Mouse (Mus musculus): Measurements from ENCODE around the gene Cacna2d3.

Cacna2d3 gene

DNA sequence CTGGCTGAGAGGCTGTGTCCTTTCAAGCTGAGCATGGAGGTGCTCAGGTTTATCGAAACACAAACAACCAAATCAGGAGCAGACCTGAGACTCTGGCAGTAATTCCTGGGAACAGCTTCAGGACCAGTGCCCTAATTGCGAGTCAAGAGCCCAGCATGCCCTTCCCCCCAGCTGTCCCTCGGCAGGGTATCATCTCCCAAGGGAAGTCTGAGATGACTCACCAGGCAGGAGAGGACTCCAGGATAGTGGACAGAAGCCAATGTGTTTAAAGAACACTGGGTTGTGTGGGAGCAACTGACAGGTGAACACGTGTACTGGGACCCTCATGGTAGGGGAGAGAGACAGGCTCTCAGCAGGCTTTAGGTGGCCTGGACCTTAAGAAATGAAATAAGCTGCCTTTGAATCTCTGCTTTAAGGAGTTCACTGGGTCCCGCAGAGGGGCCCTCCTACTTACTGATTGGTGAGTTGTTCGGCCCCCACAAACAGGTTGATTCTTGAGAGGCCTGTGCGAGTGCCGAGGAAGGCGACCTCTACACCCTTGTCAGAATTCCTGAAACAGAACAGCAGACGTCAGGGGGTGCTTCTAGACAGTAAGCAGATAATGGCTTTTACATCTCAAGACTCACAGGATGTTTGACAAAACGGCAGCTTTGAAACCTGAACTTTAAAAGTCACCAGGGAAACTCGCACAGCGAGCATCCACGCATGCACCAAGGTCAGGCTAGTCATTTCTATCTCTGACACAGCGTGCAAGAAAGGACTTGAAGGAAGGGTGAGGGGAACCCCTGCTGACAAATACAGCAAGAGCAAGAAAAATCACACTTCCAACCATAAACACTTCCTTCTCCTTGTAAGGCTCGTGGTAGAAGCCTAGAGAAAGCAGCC is 669.5 kb downstream of the Cacna2d3 start:
- no peak for DNase-seq

DNA sequence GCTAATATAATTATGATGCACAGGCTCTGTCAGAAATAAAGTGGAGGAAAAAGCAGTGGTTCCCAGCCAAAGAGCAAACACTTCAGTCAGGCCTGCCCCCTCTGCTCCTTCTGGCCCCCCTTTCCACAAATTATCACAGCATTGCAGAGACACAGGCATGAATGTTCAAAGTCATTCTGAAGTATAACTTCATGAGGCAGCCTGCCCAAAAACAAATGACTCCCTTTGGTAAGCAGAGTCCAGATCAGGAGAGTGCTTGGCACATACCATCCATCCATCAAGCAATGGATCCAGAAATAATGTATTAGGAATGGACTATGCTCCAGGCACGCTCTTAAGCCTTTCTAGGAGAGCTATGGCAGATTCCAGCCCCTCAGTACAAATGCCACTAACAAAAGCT is 679.3 kb downstream of the Cacna2d3 start:
- no peak for DNase-seq

GRCm38 (mm10) chr14:29041498-29041897 is 680.2 kb downstream of the Cacna2d3 start:
- DNase-seq: no peak

DNA sequence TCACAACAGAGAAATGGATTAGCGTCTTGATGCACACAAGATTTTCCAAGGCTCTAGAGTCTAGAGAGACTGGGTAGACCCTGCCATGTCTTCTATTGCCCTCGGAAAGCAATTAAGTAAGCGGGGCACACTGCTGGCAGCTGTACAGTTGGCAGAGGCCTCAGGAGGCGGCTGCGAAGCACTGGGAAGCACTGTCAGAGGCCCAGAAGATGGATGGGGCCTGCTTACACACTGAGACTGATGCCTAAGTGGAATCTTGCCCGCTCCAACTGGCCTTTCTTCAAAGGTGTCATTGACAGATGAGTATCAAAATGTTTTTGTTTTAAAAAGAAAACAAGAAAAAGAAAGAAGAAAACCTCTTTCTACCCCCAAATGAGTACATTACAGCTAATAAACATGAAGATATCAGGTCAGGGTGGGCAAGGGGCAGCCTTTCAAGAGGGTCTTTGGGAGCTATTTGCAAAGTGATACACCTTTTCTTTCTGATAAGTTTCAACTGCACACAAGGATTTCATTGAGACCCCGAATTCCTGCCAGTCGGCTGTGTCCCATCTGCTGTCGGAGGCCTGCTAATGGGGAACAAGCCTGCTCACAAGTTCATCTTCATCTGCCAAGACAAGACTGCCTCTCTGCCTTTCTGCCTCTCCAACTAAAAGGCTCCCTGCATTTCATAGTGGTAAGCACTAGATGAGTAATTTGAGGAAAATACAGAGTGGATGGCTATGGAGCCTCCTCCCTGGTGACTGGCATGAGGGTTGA is 680.9 kb downstream of the Cacna2d3 start:
- DNase-seq: no peak

- DNase-seq: no peak
Observed at GRCm38 (mm10) chr14:29038246-29038645, 683.4 kb downstream of the Cacna2d3 start.

GRCm38 (mm10) chr14:29031858-29032395 is 689.7 kb downstream of the Cacna2d3 start:
- no peak for DNase-seq

GRCm38 (mm10) chr14:29030519-29030918 is 691.1 kb downstream of the Cacna2d3 start:
- no peak for DNase-seq

DNA sequence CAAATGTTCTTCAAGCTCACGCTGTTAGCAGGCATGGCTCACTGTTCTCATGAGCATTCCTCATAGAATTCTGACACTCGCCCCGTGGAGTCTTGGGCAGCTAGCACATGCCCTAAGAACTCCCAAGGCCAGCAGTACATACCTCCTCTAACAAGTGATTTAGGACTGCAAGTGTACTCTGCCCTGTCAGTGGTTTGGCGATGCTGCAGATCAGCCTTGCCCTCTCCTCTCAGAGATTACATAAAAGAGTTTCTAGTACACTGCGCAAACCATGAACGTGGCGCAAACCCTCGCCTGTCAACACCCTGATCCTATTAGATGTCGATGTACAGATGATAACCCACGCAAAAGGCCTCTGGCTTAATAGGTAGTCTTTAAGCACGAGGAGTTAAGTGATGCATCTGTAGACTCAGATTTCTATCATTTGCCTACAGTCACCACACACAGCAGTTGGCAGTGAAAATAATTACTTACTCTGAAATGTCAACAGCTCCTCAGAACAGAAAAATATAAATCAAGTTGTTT is 691.7 kb downstream of the Cacna2d3 start:
- DNase-seq: no peak

DNA sequence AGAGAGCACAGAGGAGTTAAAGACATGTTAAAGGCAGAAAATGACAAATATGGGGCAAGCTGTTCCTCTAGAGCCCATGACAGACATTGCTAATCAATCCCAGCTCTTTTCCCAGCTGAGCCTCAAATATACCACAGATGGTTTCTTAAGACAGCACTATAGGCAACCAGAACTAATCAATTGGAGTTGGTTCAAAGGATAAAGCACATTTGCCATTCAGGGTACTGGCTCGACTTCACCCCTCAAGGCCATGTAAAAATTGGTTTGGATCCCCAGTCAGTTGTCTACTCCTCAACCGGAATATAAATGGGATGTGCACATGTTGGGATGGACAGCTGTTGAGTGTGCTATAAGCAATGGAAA is 692.6 kb downstream of the Cacna2d3 start:
- DNase-seq: no peak

- no peak for DNase-seq
Observed at GRCm38 (mm10) chr14:29028391-29029106, 693.1 kb downstream of the Cacna2d3 start.

DNA sequence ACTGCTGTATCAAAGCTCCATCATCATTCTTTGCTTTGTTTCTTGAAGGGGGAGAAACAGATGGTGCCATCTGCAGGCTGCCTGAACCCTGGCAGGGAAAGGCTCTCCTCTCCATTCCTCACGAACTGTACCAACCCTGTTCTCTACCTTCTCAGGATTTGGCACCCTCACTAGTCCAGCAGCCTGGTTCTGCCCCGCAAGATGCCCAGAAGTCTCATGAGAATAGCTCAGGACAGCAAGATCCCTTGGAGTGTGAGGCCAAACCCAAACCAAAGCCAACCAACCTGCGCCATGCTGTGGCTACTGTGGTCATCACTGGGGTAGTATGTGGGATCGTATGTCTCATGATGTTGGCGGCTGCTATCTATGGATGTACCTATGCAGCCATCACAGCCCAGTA is 694.4 kb downstream of the Cacna2d3 start:
- DNase-seq: no peak

DNA sequence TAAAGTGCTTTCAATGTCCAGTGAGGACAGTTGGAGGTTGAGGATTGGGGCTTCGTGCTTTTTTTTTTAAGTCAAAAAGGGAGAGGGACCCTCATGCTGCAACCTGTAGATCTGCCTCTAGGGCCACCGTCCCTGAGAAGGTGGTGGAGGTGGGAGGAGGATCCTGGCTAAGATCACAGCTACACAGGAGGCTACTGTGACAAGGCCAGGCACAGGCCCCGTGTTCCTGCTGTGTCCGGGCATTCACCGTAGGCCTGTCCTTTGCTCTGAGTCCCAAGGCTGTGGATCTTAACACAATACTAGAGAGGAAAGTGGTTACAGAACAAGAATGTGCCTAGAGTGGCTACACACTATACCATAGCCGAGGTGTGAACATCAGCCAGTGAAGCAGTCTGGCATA is 696.3 kb downstream of the Cacna2d3 start:
- DNase-seq: no peak

DNA sequence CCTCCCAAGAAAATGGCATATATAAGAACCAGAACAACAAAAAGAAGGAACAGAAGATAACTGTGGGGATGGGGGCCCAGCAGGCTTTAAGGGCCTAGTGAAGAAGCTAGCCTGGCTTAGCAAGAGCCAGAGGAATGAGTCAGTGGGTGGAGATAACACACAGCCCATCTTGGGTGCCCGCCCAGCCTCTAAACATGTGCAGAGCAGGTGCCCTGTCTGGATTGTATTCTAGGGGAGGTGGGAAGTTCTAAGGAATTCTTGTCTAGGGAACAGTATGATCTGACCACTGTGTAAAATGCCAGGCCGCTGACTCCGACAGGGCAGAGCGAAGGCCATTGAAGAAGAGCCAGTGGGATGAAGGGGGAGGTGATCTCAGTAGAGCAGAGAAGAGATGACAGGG is 698.4 kb downstream of the Cacna2d3 start:
- no peak for DNase-seq

GRCm38 (mm10) chr14:29021295-29021694 is 700.4 kb downstream of the Cacna2d3 start:
- DNase-seq: no peak

DNA sequence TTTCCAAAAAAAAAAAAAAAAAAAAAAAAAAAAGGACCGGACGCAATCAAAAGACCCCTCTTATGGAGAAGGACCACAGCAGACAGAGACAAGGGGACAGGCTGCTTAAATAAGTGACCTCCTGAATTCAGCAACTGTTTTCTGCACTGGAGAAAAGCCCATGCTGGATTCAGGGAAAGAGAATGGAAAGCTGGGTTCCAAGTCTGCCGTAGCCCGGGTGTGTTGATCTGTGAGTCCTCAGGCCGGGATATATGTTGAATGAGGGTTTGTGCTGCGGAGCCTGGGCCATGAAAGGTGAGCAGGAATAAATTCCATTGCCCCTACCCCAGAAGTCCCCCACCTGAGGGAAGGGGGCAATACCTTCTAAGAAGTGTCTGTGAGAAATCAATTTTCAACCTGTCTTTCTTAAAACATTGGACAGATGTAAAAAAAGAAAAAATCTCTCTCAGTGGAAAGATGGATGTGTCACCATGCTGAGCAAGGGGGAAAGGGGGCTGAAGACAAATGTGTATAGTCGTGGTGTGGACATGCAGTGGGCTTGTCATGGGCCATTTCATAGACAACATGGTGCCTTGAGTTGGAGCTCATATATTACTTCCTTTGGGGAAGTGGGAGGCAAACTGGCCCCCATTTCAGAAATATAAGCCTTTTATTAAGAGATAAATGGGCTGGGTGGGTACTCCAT is 703.2 kb downstream of the Cacna2d3 start:
- DNase-seq: no peak

DNA sequence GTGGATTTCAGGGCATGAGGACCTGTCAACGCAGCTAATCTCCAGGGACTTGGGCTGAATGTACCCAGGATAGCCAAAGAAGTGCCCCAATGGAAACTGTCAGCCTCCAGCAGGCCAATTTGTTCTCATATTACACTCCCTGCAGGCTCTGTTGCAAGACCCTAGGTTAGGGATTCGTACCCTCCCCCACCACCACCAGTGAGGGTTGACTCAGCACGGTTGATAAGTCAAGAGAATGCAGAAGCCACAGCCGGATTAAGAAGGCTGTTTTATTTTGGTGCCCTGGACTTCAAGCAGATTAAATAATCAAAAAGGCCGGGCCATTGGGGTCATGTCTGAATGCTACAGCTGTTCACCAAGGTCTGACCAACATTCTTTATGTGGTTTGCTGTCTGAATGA is 703.8 kb downstream of the Cacna2d3 start, which contains the start of gene Lrtm1:
Lrtm1 (plus strand) TSS at position 326 of the 400 bp plus-strand sequence.
- no peak for DNase-seq

DNA sequence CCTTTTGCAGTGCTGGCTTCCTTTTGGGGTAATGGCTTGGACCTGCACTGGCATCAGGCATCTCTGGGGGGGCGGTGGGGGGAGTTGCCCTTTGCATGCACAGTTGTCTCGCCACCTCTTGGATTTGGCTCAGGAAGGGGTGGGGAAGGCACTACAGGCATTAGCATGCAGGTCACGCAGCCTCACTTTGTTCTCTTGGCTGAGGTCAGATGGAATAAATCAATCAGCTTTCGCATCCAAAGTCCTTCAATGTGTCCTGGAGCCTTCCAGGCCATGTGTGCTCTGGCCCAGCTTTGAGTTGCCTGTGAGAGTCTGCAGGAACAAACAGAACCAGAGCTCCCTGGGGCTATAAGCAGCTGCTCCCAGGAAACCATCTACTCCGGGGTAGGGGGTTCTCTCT is 705.8 kb downstream of the Cacna2d3 start:
- DNase-seq: no peak

GRCm38 (mm10) chr14:29014680-29015079 is 707.0 kb downstream of the Cacna2d3 start:
- no peak for DNase-seq

DNA sequence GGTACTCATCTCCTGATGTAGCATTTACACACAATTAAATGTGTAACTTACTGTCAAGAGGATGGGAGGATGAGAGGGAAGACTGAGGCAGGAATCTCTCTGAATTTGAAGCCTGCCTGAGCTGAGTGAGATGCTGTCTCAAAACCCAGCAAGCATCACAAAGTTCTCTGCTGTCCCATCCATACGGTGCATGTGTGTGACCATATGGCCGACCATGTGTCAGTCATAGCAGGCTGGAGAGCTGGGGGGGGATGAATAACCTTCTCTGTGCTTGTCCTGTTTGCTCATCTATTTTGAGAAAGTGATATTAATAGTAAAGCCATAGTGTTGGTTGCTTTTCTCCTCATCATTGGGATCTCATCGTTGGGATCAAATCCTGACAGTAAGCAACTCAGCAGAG is 708.5 kb downstream of the Cacna2d3 start:
- no peak for DNase-seq

GRCm38 (mm10) chr14:29009644-29010043 is 712.0 kb downstream of the Cacna2d3 start:
- DNase-seq: no peak

GRCm38 (mm10) chr14:29005228-29005840 is 716.3 kb downstream of the Cacna2d3 start:
- no peak for DNase-seq

GRCm38 (mm10) chr14:28996569-28996968 is 725.1 kb downstream of the Cacna2d3 start:
- DNase-seq: no peak

Measured in lung, adult 18-20 months (tissue).